Mouse (Mus musculus) mouse trophoblast stem cell (cell line): ENCODE results near the gene Mt3.

Experiments used
- in situ Hi-C, 2 experiments: fragments of 300-500 bp; cut with MseI, MboI; formaldehyde crosslinking; loops; 2 replicates in 1 of 2; 3 replicates in 1 of 2; pipeline ENCODE4 v1.15.1; 2025

The Mt3 gene

GRCm38 (mm10) chr8:94185791-94186190, 33.4 kb downstream of the Mt3 start:
- in situ Hi-C loops = no loop called here

DNA sequence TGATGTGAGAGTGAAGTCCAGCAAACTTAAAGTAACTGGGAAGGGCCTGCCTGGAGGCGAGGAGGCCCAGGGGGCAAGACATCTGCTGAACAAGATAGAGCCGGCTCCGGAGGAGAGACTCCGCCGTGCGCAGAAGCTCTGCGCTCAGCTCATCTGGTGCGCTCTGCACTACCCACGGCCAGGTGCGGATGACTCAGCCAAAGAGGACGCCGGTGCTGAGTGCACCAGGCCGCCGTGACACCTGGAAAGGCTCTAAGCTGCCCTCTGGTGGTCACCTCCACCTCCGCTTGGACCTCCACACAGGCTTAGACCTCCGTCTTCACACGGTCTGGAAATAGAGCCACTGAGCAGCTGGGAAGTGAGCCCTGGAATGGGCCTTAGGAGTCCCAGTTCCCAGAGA, 34.1 kb downstream of the Mt3 start:
- in situ Hi-C loops = no loop called here

DNA sequence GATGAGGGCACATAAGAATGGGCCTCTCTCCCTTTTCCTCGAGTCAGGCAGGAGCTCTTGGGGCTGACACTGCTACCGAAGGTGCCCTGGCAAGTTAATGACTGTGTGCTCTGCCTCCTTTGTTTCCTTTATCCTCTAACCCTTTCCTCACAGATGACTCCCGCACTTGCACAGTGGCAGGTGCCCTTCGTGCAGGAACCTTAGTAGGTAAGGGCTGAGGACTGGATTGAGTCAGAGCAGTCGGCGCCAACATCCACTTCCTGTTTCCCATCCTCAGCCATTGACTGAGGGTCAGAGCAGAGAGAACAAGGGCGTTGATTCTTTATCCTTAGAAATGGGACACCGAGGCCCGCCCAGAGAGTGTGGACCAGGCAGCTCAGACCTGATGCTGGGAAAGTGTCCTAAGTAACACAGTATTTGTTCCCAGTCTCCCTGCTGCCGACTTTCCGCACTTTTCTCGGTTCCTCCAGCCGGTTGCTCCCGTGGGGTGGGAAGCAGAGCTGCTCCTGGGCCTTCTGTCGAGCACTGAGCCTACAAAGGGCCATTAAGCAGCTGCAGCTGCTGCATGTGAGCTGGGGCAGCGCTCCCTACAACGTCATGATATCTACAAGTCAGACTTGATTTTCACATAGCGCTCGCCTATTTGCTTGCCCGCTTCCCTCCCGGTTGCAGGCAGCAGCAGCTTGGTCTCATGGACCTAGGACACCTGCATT, 35.0 kb downstream of the Mt3 start:
- in situ Hi-C loops = no loop called here

GRCm38 (mm10) chr8:94189275-94190031, 37.0 kb downstream of the Mt3 start:
- in situ Hi-C loops = loop anchor here in 1 of 2 experiments (10.0 kb wide), 1 partner anchor 85 kb away; no protein-coding TSS in a partner anchor

- in situ Hi-C loops = loop anchor here in 1 of 2 experiments (10.0 kb wide), 1 partner anchor 86 kb away; no protein-coding TSS in a partner anchor
Observed at GRCm38 (mm10) chr8:94191101-94191691, 38.8 kb downstream of the Mt3 start.

DNA sequence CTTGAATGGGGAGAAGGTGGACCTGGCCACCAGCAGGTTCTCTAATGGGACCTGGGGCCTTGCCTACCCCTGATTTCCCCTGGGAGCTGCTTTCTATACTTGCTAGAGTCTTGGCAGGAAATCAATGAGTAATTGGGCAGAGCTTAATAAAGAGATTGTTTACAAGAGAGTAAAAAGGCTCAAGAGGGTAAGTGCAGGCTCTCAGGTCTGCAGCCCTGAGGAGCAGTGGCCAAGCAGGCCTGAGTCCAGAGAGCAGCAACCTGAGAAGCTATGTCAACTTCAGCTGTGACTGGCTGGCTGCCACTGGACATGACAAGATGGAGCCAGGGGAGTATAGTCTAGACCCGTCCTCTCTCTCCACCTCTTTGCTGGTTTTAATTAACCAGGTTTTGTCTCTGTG, 40.5 kb downstream of the Mt3 start:
- in situ Hi-C loops = loop anchor here in 1 of 2 experiments (10.0 kb wide), 1 partner anchor 88 kb away; no protein-coding TSS in a partner anchor

DNA sequence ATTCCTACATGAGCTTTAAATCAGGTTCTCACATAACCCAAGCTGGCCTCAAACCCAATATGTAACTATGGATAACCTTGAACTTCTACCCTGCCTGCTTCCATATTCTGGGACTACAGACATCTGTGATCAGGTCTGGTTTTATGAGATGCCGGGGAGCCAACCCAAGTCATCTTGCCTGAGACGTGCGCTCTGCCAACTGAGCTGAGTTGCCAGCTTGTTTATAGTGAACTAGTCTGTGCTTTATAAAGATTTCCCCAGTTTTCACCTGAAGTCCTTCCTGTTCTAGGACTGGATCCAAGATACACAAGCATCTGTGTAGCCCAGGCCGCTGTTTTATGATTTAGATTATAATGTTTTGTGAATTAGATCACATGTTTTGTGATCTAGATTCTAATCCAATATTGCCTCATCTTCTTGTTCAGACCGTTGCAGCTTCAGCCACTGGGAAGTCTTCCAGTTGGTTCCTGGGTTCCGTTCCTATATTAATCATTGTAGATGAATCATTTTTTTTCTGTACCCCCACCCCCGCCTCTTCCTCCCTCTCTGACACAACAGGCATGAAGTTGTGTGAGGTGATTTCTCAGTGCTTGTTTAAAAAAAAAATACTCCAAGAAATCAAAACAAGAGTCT, 42.3 kb downstream of the Mt3 start:
- in situ Hi-C loops = loop anchor here in 1 of 2 experiments (10.0 kb wide), 1 partner anchor 90 kb away; no protein-coding TSS in a partner anchor

GRCm38 (mm10) chr8:94199202-94199869, 46.9 kb downstream of the Mt3 start:
- in situ Hi-C loops = loop anchor here in 1 of 2 experiments (10.0 kb wide), 1 partner anchor 95 kb away; no protein-coding TSS in a partner anchor
